Mouse (Mus musculus) heart, embryonic 13.5 days (tissue): ENCODE results near the gene Klhdc1. TPM values are rescaled to one million over a fixed set of nuclear protein-coding genes. Genes with fewer than 3 reads are reported as not detected.

Source experiments
- ATAC-seq: fragments of 200-750 bp; cut with Nextera tagmentation; 2 replicates; pipeline ENCODE4 v1.8.0; 2017; ENCODE audit warnings: moderate TSS enrichment; ENCODE audit not compliant: insufficient number of reproducible peaks, low FRiP score, low TSS enrichment; ENCODE audit errors: extremely low read depth
- H3K27ac ChIP-seq: fragments of 300-500 bp; sonication (generic); replicated peaks from 2 replicates; pipeline ENCODE4 v1.5.1; 2015; ENCODE audit warnings: moderate library complexity, mild to moderate bottlenecking, inconsistent platforms
- H3K27me3 ChIP-seq: fragments of 300-500 bp; sonication (generic); replicated peaks from 2 replicates; pipeline ENCODE4 v1.6.1; 2015; ENCODE audit warnings: mild to moderate bottlenecking, inconsistent platforms
- H3K36me3 ChIP-seq: fragments of 300-500 bp; sonication (generic); 2 replicates; pipeline ENCODE4 v1.6.1; 2015; ENCODE audit warnings: mild to moderate bottlenecking, inconsistent platforms
- H3K4me1 ChIP-seq: fragments of 300-500 bp; sonication (generic); 2 replicates; pipeline ENCODE4 v1.6.1; 2015; ENCODE audit warnings: inconsistent platforms
- H3K4me2 ChIP-seq: fragments of 300-500 bp; sonication (generic); 2 replicates; pipeline ENCODE4 v1.6.1; 2015; ENCODE audit warnings: inconsistent platforms, mild to moderate bottlenecking, moderate library complexity
- H3K4me3 ChIP-seq: fragments of 300-500 bp; sonication (generic); 2 replicates; pipeline ENCODE4 v1.5.1; 2015; ENCODE audit warnings: moderate library complexity, mild to moderate bottlenecking, inconsistent platforms
- H3K9ac ChIP-seq: fragments of 300-500 bp; sonication (generic); 2 replicates; pipeline ENCODE4 v1.6.1; 2015; ENCODE audit warnings: inconsistent platforms, mild to moderate bottlenecking, moderate library complexity
- H3K9me3 ChIP-seq: fragments of 300-500 bp; sonication (generic); 2 replicates; pipeline ENCODE4 v1.6.1; 2016; ENCODE audit warnings: inconsistent platforms
- WGBS: fragments of 180-500 bp; shearing (Covaris S2); methylation state at CpG from one replicate; pipeline ENCODE4 v1.1.7; 2015; ENCODE audit warnings: mixed read lengths; 5-methylcytosine and 5-hydroxymethylcytosine counted together
- polyA plus RNA-seq: library from polyadenylated mRNA; unstranded; fragments of >200 nt; fragmentation: Nextera tagmentation; extraction: Ambion mirVana; gene quantifications from 2 replicates; pipeline ENCODE4 v1.2.1, GENCODE M21; 2015

Klhdc1 gene
- polyA plus RNA-seq: 8.6 and 9.8 TPM in 2 replicates

DNA sequence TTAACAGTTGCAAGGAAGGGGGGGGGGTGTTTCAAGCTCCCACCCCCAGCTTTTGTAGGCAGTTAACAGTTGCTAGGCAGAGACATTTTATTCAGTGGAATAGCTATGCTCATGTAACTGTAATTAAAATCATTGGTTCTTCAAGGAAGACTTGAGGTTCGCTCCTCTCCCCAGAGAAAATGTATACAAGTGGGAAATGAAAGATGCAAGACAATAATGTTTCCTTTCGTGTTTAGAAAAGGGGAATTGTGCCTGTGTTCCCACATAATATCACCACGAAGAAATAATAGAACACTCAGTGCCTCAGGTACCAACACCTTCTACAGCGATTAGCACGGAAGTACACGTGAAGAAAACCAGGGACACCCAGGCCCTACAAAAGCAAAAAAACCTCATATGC lies at the start of gene Klhdc1:
Klhdc1 (plus strand) TSS at position 301 of the 400 bp plus-strand sequence.
- Histone ChIP-seq H3K9ac (peak within 1 kb of the TSS; percentile 91), H3K36me3 (no peaks in the 10 kb centered on the region), H3K4me1 (peaks cover 15% of the 10 kb centered on the region), H3K4me2 (peak within 1 kb of the TSS; percentile 77), H3K9me3 (no peaks in the 10 kb centered on the region), H3K4me3 (peak within 1 kb of the TSS; percentile 80), H3K27me3 (no peaks in the 10 kb centered on the region), H3K27ac (peak within 1 kb of the TSS; percentile 84)
- no peak for ATAC-seq
- WGBS: 71% methylated on average over 6 of the region's 6 CpGs

DNA sequence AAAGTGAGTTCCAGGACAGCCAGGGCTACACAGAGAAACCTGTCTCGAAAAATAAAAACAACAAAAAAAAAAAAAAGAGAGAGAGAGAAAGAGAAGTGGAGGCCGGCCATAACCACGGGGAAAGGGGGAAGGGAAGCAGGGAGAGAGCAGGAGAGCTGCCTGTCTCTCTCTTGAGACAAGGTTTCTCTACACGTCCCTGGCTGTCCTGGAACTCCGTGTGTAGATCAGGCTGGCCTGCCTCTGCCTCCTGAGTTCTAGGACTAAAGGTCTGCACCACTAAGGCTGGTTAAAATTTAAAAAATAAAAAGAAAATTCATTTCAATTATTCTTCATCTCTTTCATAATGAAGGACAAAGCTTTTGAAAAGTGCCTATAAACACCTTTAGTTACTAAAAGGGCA lies 49.6 kb upstream of the Klhdc1 start:
- Histone ChIP-seq H3K27me3 (no peaks in the 10 kb centered on the region), H3K4me3 (no peak overlapping the region), H3K27ac (no peak overlapping the region), H3K4me1 (peaks cover 20% of the 10 kb centered on the region), H3K9ac (no peak overlapping the region), H3K36me3 (peaks cover 58% of the 10 kb centered on the region), H3K9me3 (no peaks in the 10 kb centered on the region), H3K4me2 (no peak overlapping the region)
- WGBS: 84% methylated on average over 5 of the region's 5 CpGs
- ATAC-seq: no peak

DNA sequence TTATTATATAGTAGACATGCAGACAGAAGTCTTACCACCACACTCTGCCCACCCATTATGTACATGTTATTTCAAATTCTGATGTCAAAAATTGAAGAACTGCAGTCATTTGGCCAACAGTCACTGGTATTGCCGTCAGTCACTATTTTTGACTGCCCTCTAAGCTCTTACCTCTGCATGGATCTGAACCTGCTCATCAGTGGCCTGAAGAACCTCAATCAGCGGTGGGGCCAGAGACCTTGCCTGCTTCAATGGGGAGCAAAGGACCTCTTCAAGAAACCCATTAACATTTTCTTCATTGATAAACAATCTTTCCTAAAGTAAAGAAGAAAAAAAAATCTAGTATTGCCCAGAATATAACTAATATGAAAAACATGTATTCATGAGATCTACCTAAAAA lies 48.3 kb upstream of the Klhdc1 start:
- Histone ChIP-seq H3K4me3 (no peak overlapping the region), H3K9me3 (no peaks in the 10 kb centered on the region), H3K27me3 (no peaks in the 10 kb centered on the region), H3K4me1 (peaks cover 11% of the 10 kb centered on the region), H3K4me2 (no peak overlapping the region), H3K36me3 (peaks cover 50% of the 10 kb centered on the region), H3K27ac (no peak overlapping the region), H3K9ac (no peak overlapping the region)
- WGBS: 90% methylated on average over 2 of the region's 2 CpGs
- no peak for ATAC-seq

DNA sequence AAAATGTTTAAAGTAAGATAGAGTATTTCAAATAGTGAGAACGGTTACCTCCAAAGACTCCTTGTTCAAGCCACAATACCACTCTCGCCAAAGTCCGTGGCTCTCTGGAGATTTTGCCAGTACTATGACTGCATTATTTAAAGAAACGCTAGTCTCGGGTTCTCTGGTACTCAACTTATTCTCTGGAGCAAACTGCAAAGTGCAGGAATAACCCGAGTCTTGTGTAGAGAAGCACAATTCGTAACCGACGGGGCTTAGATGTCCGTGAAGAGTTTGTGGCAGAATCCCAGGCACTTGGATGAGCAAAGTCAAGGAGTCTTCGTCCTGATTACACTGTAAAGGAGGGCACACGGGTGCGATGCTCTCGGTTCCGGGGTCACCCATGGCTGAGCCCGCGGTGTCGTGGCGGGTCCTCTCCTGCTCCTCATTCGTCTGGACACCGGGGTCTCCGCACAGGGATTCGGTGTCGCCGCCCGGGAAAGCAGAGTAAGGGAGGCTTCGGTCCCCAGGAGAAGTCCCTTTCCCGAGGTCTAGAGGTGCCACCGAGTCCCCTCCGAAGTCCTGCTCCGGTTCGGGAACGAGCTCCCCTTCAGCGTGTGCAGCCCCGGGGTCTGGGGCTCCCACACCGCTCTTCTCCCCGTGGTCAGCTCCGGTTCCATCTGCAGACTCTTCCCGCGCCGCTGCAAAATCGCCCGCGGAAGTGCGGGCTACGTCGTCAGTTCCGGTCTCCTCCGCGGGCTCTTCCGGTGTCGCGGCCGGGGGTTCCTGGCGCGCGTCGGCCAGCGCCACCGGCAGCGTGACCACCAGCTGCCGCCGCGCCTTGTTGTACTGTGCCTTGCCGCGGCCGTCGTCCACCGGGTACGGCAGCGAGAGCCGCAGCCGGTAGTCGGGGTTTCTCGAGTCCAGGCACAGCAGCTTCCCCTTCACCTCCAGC lies 44.3 kb upstream of the Klhdc1 start, which contains the start of gene Gm49383:
Gm49383 (minus strand) TSS at position 661 of the 934 bp plus-strand sequence.
- Histone ChIP-seq H3K4me1 (peaks cover 28% of the 10 kb centered on the region), H3K27me3 (no peaks in the 10 kb centered on the region), H3K9ac (peak within 1 kb of the TSS; percentile 87), H3K36me3 (peaks cover 41% of the 10 kb centered on the region), H3K27ac (peak within 1 kb of the TSS; percentile 91), H3K4me2 (peak within 1 kb of the TSS; percentile 97), H3K4me3 (peak within 1 kb of the TSS; percentile 97), H3K9me3 (no peaks in the 10 kb centered on the region)
- peak; percentile 58 for ATAC-seq
- WGBS: under 1% methylated on average over 75 of the region's 75 CpGs

DNA sequence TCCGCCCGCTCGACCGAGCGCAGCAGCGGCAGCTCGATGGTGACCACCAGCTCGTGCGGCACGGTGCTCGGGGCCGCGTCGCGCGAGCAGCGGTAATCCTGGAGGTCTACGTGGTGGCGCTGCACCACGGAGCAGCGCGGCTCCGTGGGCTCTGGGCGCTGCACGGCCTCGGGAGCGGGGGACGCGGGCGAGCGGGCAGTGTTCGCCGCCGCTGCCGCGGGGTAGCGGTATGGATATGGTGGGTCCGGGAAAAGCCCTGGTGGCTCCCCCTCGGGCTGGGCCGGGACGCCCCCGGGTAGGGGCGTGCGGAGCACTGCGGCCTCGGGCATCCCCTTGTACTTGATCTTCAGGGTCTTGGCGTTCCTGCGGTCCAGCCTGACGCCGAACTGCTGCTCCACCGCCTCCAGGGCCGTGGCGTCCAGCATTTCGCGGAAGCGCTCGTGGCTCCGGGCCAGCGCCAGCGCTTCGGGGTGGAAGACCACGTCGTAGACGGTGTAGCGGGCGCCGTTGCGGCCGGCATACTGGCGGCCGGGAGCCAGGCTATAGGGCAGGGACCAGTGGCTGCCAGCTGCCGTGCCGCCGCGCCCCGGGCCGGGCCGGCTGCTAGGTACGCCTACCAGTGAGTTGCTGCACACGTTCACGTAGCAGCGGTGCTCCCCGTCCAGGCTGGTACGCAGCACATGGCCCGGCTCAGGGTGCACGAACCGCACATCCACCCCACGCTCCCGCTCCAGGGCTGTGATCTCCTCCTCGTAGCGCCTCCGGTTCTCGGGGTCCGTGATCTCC lies 43.4 kb upstream of the Klhdc1 start:
- Histone ChIP-seq H3K4me1 (peaks cover 28% of the 10 kb centered on the region), H3K27me3 (no peaks in the 10 kb centered on the region), H3K36me3 (peaks cover 43% of the 10 kb centered on the region), H3K9me3 (no peaks in the 10 kb centered on the region), H3K9ac (peak overlapping the region; percentile 87), H3K4me3 (peak overlapping the region; percentile 97), H3K4me2 (peak overlapping the region; percentile 97), H3K27ac (peak overlapping the region; percentile 91)
- ATAC-seq: peak; percentile 69
- under 1% methylated on average over 94 of the region's 94 CpGs for WGBS

DNA sequence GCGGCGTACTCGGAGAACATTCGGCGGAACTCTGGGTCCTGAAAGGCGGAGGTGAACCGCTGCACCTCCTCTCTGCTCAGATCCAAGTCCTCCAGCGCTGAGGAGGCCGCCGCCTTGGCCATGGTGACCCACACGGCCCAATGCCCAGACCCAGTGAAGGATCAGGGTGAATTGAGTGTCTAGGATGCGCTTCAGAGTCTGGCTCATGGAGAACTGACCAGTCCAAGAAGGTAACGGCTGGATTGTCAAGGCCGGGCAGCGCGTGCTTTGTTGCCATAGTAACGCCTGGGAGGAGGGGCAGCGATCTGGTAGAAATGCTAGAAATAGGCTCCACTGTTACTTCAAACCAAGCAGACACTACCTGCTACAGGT lies 42.8 kb upstream of the Klhdc1 start, which contains the start of gene Dnaaf2:
Dnaaf2 (minus strand) TSS at position 266 of the 372 bp plus-strand sequence.
- Histone ChIP-seq H3K27ac (peak within 1 kb of the TSS; percentile 91), H3K4me2 (peak within 1 kb of the TSS; percentile 97), H3K27me3 (no peaks in the 10 kb centered on the region), H3K4me1 (peaks cover 28% of the 10 kb centered on the region), H3K4me3 (peak within 1 kb of the TSS; percentile 97), H3K36me3 (peaks cover 43% of the 10 kb centered on the region), H3K9me3 (no peaks in the 10 kb centered on the region), H3K9ac (peak within 1 kb of the TSS; percentile 87)
- 0 out of 2 replicates have a peak, but pooled peaks have one; percentile 10 for ATAC-seq
- under 1% methylated on average over 18 of the region's 18 CpGs for WGBS

DNA sequence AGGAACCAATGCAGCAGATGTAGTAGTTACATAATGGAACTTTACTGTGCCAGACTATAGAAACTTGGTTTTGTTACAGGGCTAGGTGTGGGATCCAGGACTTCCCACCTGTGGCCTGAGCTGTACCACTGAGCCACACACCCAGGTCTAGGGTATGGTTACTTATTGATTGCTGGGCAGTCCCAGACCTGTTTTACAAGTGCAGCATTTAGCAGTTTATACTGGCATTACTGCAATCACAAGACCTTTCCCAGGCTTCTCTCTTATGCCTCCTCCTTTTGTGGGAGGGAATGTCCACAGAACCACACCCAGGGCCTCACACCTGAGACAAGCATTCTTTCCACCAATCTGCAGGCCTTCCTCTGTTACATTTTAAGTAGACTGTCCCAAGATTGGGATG lies 42.0 kb upstream of the Klhdc1 start:
- Histone ChIP-seq H3K4me3 (0 out of 2 replicates have a peak overlapping the region, but pooled peaks have one; percentile 97), H3K4me2 (peak overlapping the region; percentile 97), H3K36me3 (peaks cover 45% of the 10 kb centered on the region), H3K27me3 (no peaks in the 10 kb centered on the region), H3K9ac (0 out of 2 replicates have a peak overlapping the region, but pooled peaks have one; percentile 29), H3K27ac (no peak overlapping the region), H3K9me3 (no peaks in the 10 kb centered on the region), H3K4me1 (peaks cover 28% of the 10 kb centered on the region)
- no peak for ATAC-seq

DNA sequence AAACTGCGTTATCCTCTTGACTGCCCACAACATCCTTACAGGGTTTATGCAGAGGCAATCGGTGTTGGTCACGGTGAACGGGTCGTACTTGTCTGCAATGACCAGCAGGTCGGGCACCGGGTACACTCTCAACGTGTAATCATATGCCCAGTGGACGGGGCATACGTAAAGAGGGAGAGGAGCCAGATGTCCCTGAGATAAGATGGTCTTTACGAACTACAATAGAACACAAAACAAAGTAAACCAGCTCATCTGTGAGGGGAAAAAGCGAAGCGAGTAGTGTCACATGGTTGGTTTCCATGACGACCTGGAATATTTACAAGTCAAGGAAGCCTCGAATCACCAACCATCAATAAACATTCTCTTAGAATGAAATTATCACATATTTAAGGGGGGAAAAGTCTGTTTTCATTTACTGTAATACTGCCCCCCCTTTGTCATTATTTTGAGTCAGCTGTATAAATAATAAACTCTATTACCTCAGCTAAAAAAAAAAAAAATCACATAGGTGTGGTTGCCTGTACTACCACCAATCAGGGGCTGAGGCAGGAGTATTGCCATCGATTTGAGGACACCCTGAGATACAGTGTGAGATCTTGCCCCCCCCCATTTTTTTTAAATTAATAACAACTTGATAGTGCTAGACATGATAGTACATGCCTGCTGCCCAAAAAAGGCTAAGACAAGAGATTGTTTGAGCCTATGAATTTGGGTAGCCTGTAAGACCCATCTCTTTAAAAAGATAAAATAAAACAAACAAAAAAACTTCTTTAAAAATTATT lies 36.7 kb upstream of the Klhdc1 start, which contains the start of gene Gm49384:
Gm49384 (minus strand) TSS at position 216 of the 782 bp plus-strand sequence.
- peaks cover 77% of the 10 kb centered on the region for H3K36me3 ChIP-seq
- WGBS: 85% methylated on average over 16 of the region's 16 CpGs
- no peak for ATAC-seq

DNA sequence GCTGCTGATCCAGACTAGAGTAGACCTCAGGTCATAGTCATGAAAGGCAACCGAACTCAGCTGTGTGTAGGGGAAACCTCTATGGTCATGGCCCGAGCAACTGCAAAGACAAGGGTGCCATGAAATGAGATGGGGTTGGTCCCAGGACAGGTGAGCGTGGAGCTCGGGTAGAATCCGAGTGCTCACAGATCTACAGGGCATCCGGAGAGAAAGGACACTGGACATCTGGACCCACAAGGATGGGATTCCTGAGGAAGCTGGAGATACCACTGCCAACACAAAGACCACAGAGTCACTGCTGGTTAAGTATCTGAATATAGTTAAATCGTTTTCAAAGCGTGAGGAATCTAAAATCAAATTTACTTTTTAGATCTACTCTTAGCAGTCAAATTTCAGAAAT lies 33.6 kb upstream of the Klhdc1 start:
- Histone ChIP-seq H3K4me1 (no peaks in the 10 kb centered on the region), H3K9ac (no peak overlapping the region), H3K36me3 (peaks cover 77% of the 10 kb centered on the region), H3K4me2 (no peak overlapping the region), H3K9me3 (no peaks in the 10 kb centered on the region), H3K27ac (no peak overlapping the region), H3K27me3 (no peaks in the 10 kb centered on the region), H3K4me3 (no peak overlapping the region)
- ATAC-seq: no peak
- WGBS: 87% methylated on average over 8 of the region's 8 CpGs

More for the DNA sequence above, 36.7 kb upstream of the Klhdc1 start, which contains the start of gene Gm49384:
- Histone ChIP-seq H3K27me3 (no peaks in the 10 kb centered on the region), H3K9ac (no peak within 1 kb of the TSS), H3K4me2 (no peak within 1 kb of the TSS), H3K27ac (no peak within 1 kb of the TSS), H3K4me3 (no peak within 1 kb of the TSS), H3K4me1 (peaks cover 5% of the 10 kb centered on the region), H3K9me3 (no peaks in the 10 kb centered on the region)

DNA sequence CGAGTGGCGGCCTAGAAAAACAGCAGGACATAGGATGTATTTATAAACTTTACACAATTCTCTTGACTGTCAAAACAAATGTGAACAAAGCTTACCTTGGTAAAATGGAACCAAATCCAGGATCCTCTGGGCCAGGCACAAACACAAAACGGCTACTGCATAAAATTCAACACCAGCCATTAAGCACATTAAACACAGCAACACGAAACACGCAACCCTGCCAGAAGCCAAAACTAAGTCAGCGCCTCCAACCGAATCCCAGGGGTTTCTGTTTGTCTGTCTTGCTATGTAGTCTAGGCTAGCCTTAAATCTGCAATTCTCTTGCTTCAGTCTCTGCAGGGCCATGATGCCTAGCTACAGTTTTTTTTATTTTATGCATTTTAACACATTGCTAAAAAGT lies 33.0 kb upstream of the Klhdc1 start:
- no peak for ATAC-seq
- Histone ChIP-seq H3K9me3 (no peaks in the 10 kb centered on the region), H3K4me1 (no peaks in the 10 kb centered on the region), H3K27ac (no peak overlapping the region), H3K4me3 (no peak overlapping the region), H3K36me3 (peaks cover 77% of the 10 kb centered on the region), H3K27me3 (no peaks in the 10 kb centered on the region), H3K9ac (no peak overlapping the region), H3K4me2 (no peak overlapping the region)
- 96% methylated on average over 7 of the region's 7 CpGs for WGBS
